Mouse (Mus musculus): Measurements from ENCODE around the gene Myh7. TPM values are rescaled to one million over a fixed set of nuclear protein-coding genes. Genes with fewer than 3 reads are reported as not detected.
"Not testable (repeated sequence)": the region's sequence is repeated elsewhere in the genome, so short reads cannot be mapped to it uniquely, and the experiment has no call there.

Gene Myh7
- polyA plus RNA-seq, 1 experiment from 2014 or later, result 21.5 TPM

GRCm38 (mm10) chr14:54993636-54994035 lies 790 bp downstream of the Myh7 start:
- no peak overlapping the region for H3K27ac ChIP-seq (replicated peaks)
- H3K4me3 ChIP-seq (replicated peaks), result no peak overlapping the region
- H3K9me3 ChIP-seq (replicated peaks), result no peaks in the 10 kb centered on the region
- no peak for ATAC-seq (ENCODE audit: insufficient number of reproducible peaks, low FRiP score, low TSS enrichment, low read depth)
- H3K9ac ChIP-seq, result no peak overlapping the region
- WGBS, result 60% methylated on average over 10 of the region's 10 CpGs
- no peaks in the 10 kb centered on the region for H3K27me3 ChIP-seq
- H3K36me3 ChIP-seq, result no peaks in the 10 kb centered on the region
- H3K4me1 ChIP-seq, result peaks cover 17% of the 10 kb centered on the region
- H3K4me2 ChIP-seq (replicated peaks), result no peak overlapping the region

GRCm38 (mm10) chr14:54992196-54992595 lies 2.2 kb downstream of the Myh7 start:
- ATAC-seq (ENCODE audit: insufficient number of reproducible peaks, low FRiP score, low TSS enrichment, low read depth), result no peak
- Histone ChIP-seq H3K9me3 (replicated peaks) (no peaks in the 10 kb centered on the region), H3K4me2 (replicated peaks) (no peak overlapping the region), H3K4me1 (peaks cover 16% of the 10 kb centered on the region), H3K9ac (no peak overlapping the region), H3K27ac (replicated peaks) (no peak overlapping the region), H3K27me3 (no peaks in the 10 kb centered on the region), H3K4me3 (replicated peaks) (no peak overlapping the region), H3K36me3 (no peaks in the 10 kb centered on the region)
- 89% methylated on average over 10 of the region's 10 CpGs for WGBS

- H3K9me3 ChIP-seq (replicated peaks), result no peaks in the 10 kb centered on the region
- no peaks in the 10 kb centered on the region for H3K27me3 ChIP-seq
- no peak overlapping the region for H3K4me3 ChIP-seq (replicated peaks)
- 79% methylated on average over 8 of the region's 8 CpGs for WGBS
- H3K36me3 ChIP-seq, result no peaks in the 10 kb centered on the region
- no peak overlapping the region for H3K9ac ChIP-seq
- peaks cover 9% of the 10 kb centered on the region for H3K4me1 ChIP-seq
- H3K4me2 ChIP-seq (replicated peaks), result no peak overlapping the region
- ATAC-seq (ENCODE audit: insufficient number of reproducible peaks, low FRiP score, low TSS enrichment, low read depth), result no peak
- no peak overlapping the region for H3K27ac ChIP-seq (replicated peaks)
Observed at GRCm38 (mm10) chr14:54989886-54990441, 4.5 kb downstream of the Myh7 start.

- no peak overlapping the region for H3K9ac ChIP-seq
- WGBS, result 91% methylated on average over 13 of the region's 13 CpGs
- H3K27me3 ChIP-seq, result no peaks in the 10 kb centered on the region
- H3K36me3 ChIP-seq, result no peaks in the 10 kb centered on the region
- no peak for ATAC-seq (ENCODE audit: insufficient number of reproducible peaks, low FRiP score, low TSS enrichment, low read depth)
- no peak overlapping the region for H3K4me3 ChIP-seq (replicated peaks)
- no peak overlapping the region for H3K27ac ChIP-seq (replicated peaks)
- no peak overlapping the region for H3K4me2 ChIP-seq (replicated peaks)
- H3K9me3 ChIP-seq (replicated peaks), result no peaks in the 10 kb centered on the region
- H3K4me1 ChIP-seq, result no peaks in the 10 kb centered on the region
Observed at GRCm38 (mm10) chr14:54988882-54989281, 5.5 kb downstream of the Myh7 start.

DNA sequence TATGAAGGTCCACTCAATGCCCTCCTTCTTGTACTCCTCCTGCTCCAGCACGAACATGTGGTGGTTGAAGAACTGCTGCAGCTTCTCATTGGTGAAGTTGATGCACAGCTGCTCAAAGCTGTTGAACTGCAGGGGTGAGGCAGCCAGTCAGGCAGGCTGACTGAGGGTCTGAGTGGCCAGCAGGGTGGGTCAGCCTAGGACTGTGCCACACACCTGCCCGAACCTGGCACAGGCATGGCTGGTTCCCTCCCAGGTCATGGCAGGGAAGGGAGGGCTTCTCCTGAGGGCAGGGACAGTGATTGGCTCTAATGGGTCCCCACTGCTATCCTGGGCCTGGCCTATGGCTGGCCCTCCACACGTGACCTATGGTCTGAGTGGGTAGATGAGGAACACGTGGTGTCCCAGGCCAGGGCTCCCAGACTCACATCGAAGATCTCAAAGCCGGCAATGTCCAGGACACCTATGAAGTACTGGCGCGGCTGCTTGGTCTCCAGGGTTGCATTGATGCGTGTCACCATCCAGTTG lies 6.0 kb downstream of the Myh7 start:
- H3K27me3 ChIP-seq; H3K27ac ChIP-seq (replicated peaks); H3K4me2 ChIP-seq (replicated peaks); H3K36me3 ChIP-seq; H3K4me1 ChIP-seq; H3K9me3 ChIP-seq (replicated peaks); ATAC-seq (ENCODE audit: insufficient number of reproducible peaks, low FRiP score, low TSS enrichment, low read depth); H3K4me3 ChIP-seq (replicated peaks); H3K9ac ChIP-seq: not testable (repeated sequence)
- WGBS, result 91% methylated on average over 9 of the region's 9 CpGs

DNA sequence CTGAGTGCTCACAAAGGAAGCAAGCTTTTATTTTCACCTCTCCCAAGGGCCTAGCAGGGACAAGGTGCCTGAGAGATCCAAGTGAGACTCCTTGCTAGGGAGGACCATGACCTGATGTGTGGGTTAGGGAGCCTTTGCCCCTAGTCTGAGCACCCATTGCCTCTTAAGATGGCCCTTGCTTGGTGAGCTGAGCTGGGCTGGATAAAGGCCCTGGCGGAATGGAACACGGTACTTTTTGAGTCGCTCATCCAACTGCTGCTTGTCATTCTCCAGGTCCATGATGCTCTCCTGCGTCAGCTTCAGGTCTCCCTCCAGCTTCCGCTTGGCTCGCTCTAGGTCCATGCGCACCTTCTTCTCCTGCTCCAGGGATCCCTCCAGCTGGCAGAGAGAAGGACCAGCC lies 12.5 kb downstream of the Myh7 start:
- H3K27ac ChIP-seq (replicated peaks), result no peak overlapping the region
- no peak overlapping the region for H3K9ac ChIP-seq
- no peaks in the 10 kb centered on the region for H3K4me1 ChIP-seq
- H3K27me3 ChIP-seq, result no peaks in the 10 kb centered on the region
- no peak overlapping the region for H3K4me2 ChIP-seq (replicated peaks)
- no peaks in the 10 kb centered on the region for H3K36me3 ChIP-seq
- H3K9me3 ChIP-seq (replicated peaks), result no peaks in the 10 kb centered on the region
- 91% methylated on average over 7 of the region's 7 CpGs for WGBS
- ATAC-seq (ENCODE audit: insufficient number of reproducible peaks, low FRiP score, low TSS enrichment, low read depth), result no peak
- no peak overlapping the region for H3K4me3 ChIP-seq (replicated peaks)

- H3K4me3 ChIP-seq (replicated peaks), result no peak overlapping the region
- no peak overlapping the region for H3K27ac ChIP-seq (replicated peaks)
- no peak for ATAC-seq (ENCODE audit: insufficient number of reproducible peaks, low FRiP score, low TSS enrichment, low read depth)
- H3K36me3 ChIP-seq, result no peaks in the 10 kb centered on the region
- WGBS, result 86% methylated on average over 8 of the region's 8 CpGs
- H3K9me3 ChIP-seq (replicated peaks), result no peaks in the 10 kb centered on the region
- no peaks in the 10 kb centered on the region for H3K4me1 ChIP-seq
- no peaks in the 10 kb centered on the region for H3K27me3 ChIP-seq
- H3K4me2 ChIP-seq (replicated peaks), result no peak overlapping the region
- H3K9ac ChIP-seq, result no peak overlapping the region
Observed at GRCm38 (mm10) chr14:54978664-54979063, 15.8 kb downstream of the Myh7 start.

- WGBS, result 50% methylated on average over 1 of the region's 1 CpGs
Observed at GRCm38 (mm10) chr14:54976633-54977032, 17.8 kb downstream of the Myh7 start, which contains the start of gene Gm17428. Gene Gm17428, plus strand, starts transcription at chr14:54976933.

GRCm38 (mm10) chr14:54974068-54974791 lies 20.2 kb downstream of the Myh7 start:
- Histone ChIP-seq H3K9ac (no peak overlapping the region), H3K4me2 (replicated peaks) (no peak overlapping the region), H3K4me1 (no peaks in the 10 kb centered on the region), H3K27me3 (no peaks in the 10 kb centered on the region), H3K36me3 (no peaks in the 10 kb centered on the region), H3K4me3 (replicated peaks) (no peak overlapping the region), H3K9me3 (replicated peaks) (no peaks in the 10 kb centered on the region), H3K27ac (replicated peaks) (no peak overlapping the region)
- ATAC-seq (ENCODE audit: insufficient number of reproducible peaks, low FRiP score, low TSS enrichment, low read depth), result no peak
- 78% methylated on average over 6 of the region's 6 CpGs for WGBS

More at GRCm38 (mm10) chr14:54976633-54977032, 17.8 kb downstream of the Myh7 start, which contains the start of gene Gm17428:
- no peaks in the 10 kb centered on the region for H3K4me1 ChIP-seq
- no peak within 1 kb of the TSS for H3K4me3 ChIP-seq (replicated peaks)
- H3K4me2 ChIP-seq (replicated peaks), result no peak within 1 kb of the TSS
- no peaks in the 10 kb centered on the region for H3K36me3 ChIP-seq
- no peaks in the 10 kb centered on the region for H3K27me3 ChIP-seq
- ATAC-seq (ENCODE audit: insufficient number of reproducible peaks, low FRiP score, low TSS enrichment, low read depth), result no peak
- no peak within 1 kb of the TSS for H3K27ac ChIP-seq (replicated peaks)
- H3K9me3 ChIP-seq (replicated peaks), result no peaks in the 10 kb centered on the region
- H3K9ac ChIP-seq, result no peak within 1 kb of the TSS

GRCm38 (mm10) chr14:54972786-54973185 lies 21.6 kb downstream of the Myh7 start:
- H3K9me3 ChIP-seq (replicated peaks); H3K36me3 ChIP-seq; H3K27ac ChIP-seq (replicated peaks); H3K4me3 ChIP-seq (replicated peaks); H3K4me2 ChIP-seq (replicated peaks); ATAC-seq (ENCODE audit: insufficient number of reproducible peaks, low FRiP score, low TSS enrichment, low read depth); H3K27me3 ChIP-seq; H3K4me1 ChIP-seq; H3K9ac ChIP-seq: not testable (repeated sequence)
- WGBS, result 89% methylated on average over 9 of the region's 11 CpGs

GRCm38 (mm10) chr14:54968344-54968743 lies 26.1 kb downstream of the Myh7 start:
- H3K9ac ChIP-seq, result no peak overlapping the region
- no peaks in the 10 kb centered on the region for H3K36me3 ChIP-seq
- no peak overlapping the region for H3K4me3 ChIP-seq (replicated peaks)
- H3K27ac ChIP-seq (replicated peaks), result no peak overlapping the region
- H3K27me3 ChIP-seq, result no peaks in the 10 kb centered on the region
- ATAC-seq (ENCODE audit: insufficient number of reproducible peaks, low FRiP score, low TSS enrichment, low read depth), result no peak
- H3K4me2 ChIP-seq (replicated peaks), result no peak overlapping the region
- no peaks in the 10 kb centered on the region for H3K4me1 ChIP-seq
- no peaks in the 10 kb centered on the region for H3K9me3 ChIP-seq (replicated peaks)

DNA sequence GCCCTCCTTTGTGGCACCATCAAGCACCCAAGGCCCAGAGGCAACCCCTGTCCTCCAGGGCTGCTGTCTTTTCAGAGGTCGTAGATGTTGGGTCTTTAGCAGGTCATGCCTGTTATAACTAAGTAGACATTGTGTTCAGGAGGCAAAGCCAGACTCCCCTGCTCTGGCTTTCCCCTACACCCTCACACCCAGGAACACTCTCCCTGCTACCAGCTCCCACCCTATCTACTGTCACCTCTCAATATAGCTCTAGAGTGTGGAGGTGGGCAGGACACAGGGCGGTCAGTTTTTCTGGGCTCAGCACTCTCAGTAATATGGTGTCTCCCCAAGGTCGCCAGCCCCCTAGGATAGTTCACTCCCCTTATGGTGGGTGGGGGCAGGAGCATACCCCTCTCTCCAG lies 26.6 kb downstream of the Myh7 start:
- Histone ChIP-seq H3K9ac (no peak overlapping the region), H3K36me3 (no peaks in the 10 kb centered on the region), H3K4me1 (no peaks in the 10 kb centered on the region), H3K9me3 (replicated peaks) (no peaks in the 10 kb centered on the region), H3K27me3 (no peaks in the 10 kb centered on the region), H3K27ac (replicated peaks) (no peak overlapping the region), H3K4me2 (replicated peaks) (no peak overlapping the region), H3K4me3 (replicated peaks) (no peak overlapping the region)
- ATAC-seq (ENCODE audit: insufficient number of reproducible peaks, low FRiP score, low TSS enrichment, low read depth), result no peak
- 80% methylated on average over 3 of the region's 3 CpGs for WGBS
